Mouse (Mus musculus) midbrain, embryonic 10.5 days (tissue): Measurements from ENCODE around the gene Phlda2. TPM values are rescaled to one million over a fixed set of nuclear protein-coding genes. Genes with fewer than 3 reads are reported as not detected.
A peak's percentile ranks its signal among the peaks of the same experiment; 100 is the strongest.

Experiments
- DNase-seq: peaks from one replicate; pipeline ENCODE4 v3.0.0-alpha.2; 2017; ENCODE audit warnings: low spot score
- H3K27ac ChIP-seq: fragments of 300-500 bp; sonication (generic); replicated peaks from 2 replicates; pipeline ENCODE4 v1.5.1; 2016; ENCODE audit warnings: mild to moderate bottlenecking
- H3K27me3 ChIP-seq: fragments of 300-500 bp; sonication (generic); 2 replicates; pipeline ENCODE4 v1.6.1; 2016; ENCODE audit warnings: low read depth, mild to moderate bottlenecking; ENCODE audit not compliant: poor library complexity, severe bottlenecking
- H3K36me3 ChIP-seq: fragments of 300-500 bp; sonication (generic); 2 replicates; pipeline ENCODE4 v1.6.1; 2016; ENCODE audit warnings: mild to moderate bottlenecking, moderate library complexity
- H3K4me1 ChIP-seq: fragments of 300-500 bp; sonication (generic); 2 replicates; pipeline ENCODE4 v1.6.1; 2016
- H3K4me3 ChIP-seq: fragments of 300-500 bp; sonication (generic); 2 replicates; pipeline ENCODE4 v1.5.1; 2016; ENCODE audit warnings: mild to moderate bottlenecking, moderate library complexity
- H3K9me3 ChIP-seq: fragments of 300-500 bp; sonication (generic); replicated peaks from 2 replicates; pipeline ENCODE4 v1.6.1; 2016; ENCODE audit warnings: mild to moderate bottlenecking
- WGBS: fragments of 180-500 bp; shearing (Covaris S2); methylation state at CpG from one replicate; pipeline ENCODE4 v1.1.7; 2016; 5-methylcytosine and 5-hydroxymethylcytosine counted together
- polyA plus RNA-seq: library from polyadenylated mRNA; unstranded; fragments of >200 nt; fragmentation: Nextera tagmentation; extraction: Ambion mirVana; gene quantifications from 2 replicates; pipeline ENCODE4 v1.2.1, GENCODE M21; 2016

The Phlda2 gene
- polyA plus RNA-seq, 1 experiment from 2014 or later, result 0.96 TPM

DNA sequence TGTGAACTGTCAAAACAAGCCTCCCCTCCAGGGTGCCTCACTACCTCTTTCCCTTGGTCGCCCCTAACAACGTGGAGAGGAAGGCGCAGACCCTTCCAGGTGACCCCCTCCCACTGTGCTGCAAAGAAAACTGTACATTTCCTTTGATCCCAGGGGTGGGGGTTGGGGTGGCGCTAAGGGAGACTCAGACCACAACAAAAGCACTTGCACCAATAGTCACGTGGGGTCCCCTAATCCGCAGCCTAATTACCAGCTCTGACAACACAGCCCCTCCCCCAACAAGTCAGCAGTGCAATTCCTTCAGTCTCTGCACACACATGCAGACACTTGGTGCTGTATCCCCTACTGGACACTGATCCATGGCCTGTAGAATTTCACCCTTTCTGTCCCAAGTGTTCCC lies 35.2 kb downstream of the Phlda2 start:
- Histone ChIP-seq H3K36me3 (no peaks in the 10 kb centered on the region), H3K4me3 (peak overlapping the region; percentile 18; the same call in 1 of the 2 replicates), H3K27ac (peak overlapping the region; percentile 76), H3K9me3 (peaks cover 14% of the 10 kb centered on the region), H3K27me3 (peaks cover 58% of the 10 kb centered on the region), H3K4me1 (peaks cover 60% of the 10 kb centered on the region)
- 4% methylated on average over 6 of the region's 6 CpGs for WGBS
- peak; percentile 61 for DNase-seq

DNA sequence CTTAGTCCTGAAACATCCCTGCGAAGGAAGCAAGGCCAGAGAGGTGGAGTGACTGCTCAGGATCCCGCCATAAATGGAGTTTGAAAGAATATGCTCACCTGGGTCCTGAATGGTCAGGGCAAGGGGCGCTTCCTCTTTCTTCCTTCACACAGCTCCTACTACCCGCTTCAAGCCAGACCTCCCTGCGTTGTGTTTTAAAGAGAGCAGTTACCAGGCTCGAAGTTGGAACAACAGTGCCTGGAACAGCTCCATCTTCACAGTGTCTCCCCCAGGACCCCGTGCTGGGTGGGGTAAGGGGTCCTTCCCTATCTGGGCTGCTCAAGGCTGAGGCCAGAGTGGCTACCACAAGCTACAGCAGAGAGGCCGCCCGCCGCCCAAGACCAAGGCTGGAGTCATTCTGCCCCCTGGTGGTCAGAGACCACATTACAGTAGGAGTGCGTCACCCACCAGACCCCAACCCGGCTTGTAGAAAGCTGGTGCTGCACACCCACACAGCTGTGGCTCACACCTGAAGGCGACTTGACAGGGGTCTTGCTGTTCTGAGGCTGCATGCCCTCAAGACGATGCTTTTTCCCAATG lies 36.8 kb downstream of the Phlda2 start:
- H3K4me3 ChIP-seq, result no peak overlapping the region
- 30% methylated on average over 14 of the region's 14 CpGs for WGBS
- peaks cover 29% of the 10 kb centered on the region for H3K9me3 ChIP-seq
- H3K27ac ChIP-seq, result peak overlapping the region; percentile 53
- H3K27me3 ChIP-seq, result peaks cover 66% of the 10 kb centered on the region
- H3K36me3 ChIP-seq, result no peaks in the 10 kb centered on the region
- DNase-seq, result peak; percentile 85
- peaks cover 75% of the 10 kb centered on the region for H3K4me1 ChIP-seq

GRCm38 (mm10) chr7:143464811-143465560 lies 38.0 kb downstream of the Phlda2 start:
- 23% methylated on average over 56 of the region's 56 CpGs for WGBS
- Histone ChIP-seq H3K4me1 (peaks cover 82% of the 10 kb centered on the region), H3K9me3 (peaks cover 41% of the 10 kb centered on the region), H3K36me3 (no peaks in the 10 kb centered on the region), H3K27ac (peak overlapping the region; percentile 76), H3K4me3 (peak overlapping the region; percentile 41), H3K27me3 (peaks cover 69% of the 10 kb centered on the region)
- DNase-seq, result peak; percentile 63

- peak; percentile 84 for DNase-seq
- H3K27ac ChIP-seq, result peak overlapping the region; percentile 76; the same call in 1 of the 2 replicates
- peaks cover 75% of the 10 kb centered on the region for H3K27me3 ChIP-seq
- H3K9me3 ChIP-seq, result peaks cover 51% of the 10 kb centered on the region
- H3K4me3 ChIP-seq, result no peak overlapping the region
- 42% methylated on average over 11 of the region's 11 CpGs for WGBS
- 0 out of 2 replicates have a peak, but pooled peaks cover 4% of the 10 kb centered on the region for H3K36me3 ChIP-seq
- H3K4me1 ChIP-seq, result peaks cover 83% of the 10 kb centered on the region
These were observed 39.0 kb downstream of the Phlda2 start for GRCm38 (mm10) chr7:143463865-143464415.

DNA sequence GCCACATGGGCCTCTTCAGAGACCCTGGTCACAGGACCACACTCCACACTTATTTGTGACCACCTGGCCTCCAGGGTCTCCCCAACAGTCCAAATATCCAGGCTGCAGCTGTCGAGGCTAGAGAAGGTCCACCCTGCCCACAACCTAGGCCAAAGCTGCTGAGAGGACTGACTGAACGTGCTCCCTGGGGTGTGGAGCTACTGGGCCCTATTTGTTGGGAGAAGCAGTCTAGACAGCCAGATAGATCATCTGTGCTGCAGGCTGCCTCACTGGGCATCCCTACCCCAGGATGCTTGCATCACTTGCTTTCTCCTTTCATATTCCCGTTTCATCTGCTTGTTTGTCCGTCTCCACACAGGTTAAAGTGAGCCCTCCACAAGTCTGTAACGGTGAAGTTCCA lies 40.4 kb downstream of the Phlda2 start:
- Histone ChIP-seq H3K4me3 (no peak overlapping the region), H3K9me3 (peaks cover 55% of the 10 kb centered on the region), H3K27me3 (peaks cover 76% of the 10 kb centered on the region), H3K4me1 (peaks cover 75% of the 10 kb centered on the region), H3K36me3 (peaks cover 10% of the 10 kb centered on the region), H3K27ac (peak overlapping the region; percentile 78)
- WGBS, result 86% methylated on average over 5 of the region's 5 CpGs
- DNase-seq, result no peak

GRCm38 (mm10) chr7:143461920-143462319 lies 41.0 kb downstream of the Phlda2 start:
- peak overlapping the region; percentile 78 for H3K27ac ChIP-seq
- WGBS, result 36% methylated on average over 11 of the region's 11 CpGs
- H3K27me3 ChIP-seq, result peaks cover 77% of the 10 kb centered on the region
- peak overlapping the region; percentile 59; the same call in 1 of the 2 replicates for H3K4me3 ChIP-seq
- DNase-seq, result no peak
- H3K36me3 ChIP-seq, result peaks cover 10% of the 10 kb centered on the region
- H3K9me3 ChIP-seq, result peaks cover 55% of the 10 kb centered on the region
- H3K4me1 ChIP-seq, result peaks cover 69% of the 10 kb centered on the region

DNA sequence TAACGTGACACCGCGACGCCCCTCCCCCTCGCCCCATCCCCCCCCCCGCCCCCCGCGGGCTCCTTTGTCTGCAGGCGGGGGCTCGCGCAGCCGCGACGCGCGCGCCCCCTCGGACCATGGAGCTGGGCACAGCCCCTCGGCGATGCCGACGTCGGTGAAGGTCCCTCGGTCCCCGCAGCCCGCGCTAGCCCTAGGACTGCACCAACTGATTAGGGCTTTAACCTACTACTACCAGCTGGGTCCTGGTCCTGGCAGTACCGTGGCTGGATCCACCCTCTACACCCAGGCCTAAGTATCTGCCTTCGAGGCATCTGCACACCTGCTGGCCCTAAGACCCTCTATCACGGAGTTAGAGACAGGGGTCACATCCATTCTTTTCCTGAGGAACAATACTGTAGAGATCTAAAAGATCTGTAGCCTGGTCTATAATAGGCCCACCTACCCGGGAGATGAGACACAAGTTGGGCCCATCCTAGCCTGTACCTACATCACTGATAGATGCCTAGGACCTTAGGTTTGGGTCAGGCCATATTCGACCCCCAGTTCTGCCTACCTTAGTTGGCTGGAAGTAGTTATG lies 41.6 kb downstream of the Phlda2 start:
- Histone ChIP-seq H3K36me3 (peaks cover 10% of the 10 kb centered on the region), H3K4me3 (peak overlapping the region; percentile 59), H3K4me1 (peaks cover 64% of the 10 kb centered on the region), H3K27me3 (peaks cover 74% of the 10 kb centered on the region), H3K9me3 (peaks cover 55% of the 10 kb centered on the region), H3K27ac (peak overlapping the region; percentile 78)
- WGBS, result 39% methylated on average over 30 of the region's 32 CpGs
- DNase-seq, result no peak

DNA sequence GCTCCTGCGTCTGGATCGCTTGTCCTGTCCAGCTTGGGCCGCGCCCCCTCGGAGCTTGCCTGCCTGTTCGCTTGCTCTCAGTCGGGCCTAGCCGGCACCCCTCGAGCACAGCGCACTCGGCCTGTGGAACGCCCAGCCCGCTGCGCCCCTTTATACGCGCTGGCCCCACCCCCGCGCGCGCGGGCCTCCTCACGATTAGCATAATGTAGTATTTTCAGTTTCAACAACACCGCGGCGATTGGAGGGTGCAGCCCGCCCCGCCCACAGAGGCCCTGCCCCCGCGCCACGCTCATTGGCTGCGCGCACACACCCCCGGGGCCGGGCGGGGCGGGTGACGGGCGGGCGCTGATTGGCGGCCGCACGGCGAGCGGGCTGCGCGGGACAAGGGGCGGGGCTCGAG lies 42.1 kb downstream of the Phlda2 start, which contains the start of gene Cdkn1c:
Cdkn1c (minus strand) TSS at position 177 of the 400 bp plus-strand sequence.
- Histone ChIP-seq H3K27ac (peak within 1 kb of the TSS; percentile 90), H3K4me1 (peaks cover 59% of the 10 kb centered on the region), H3K4me3 (peak within 1 kb of the TSS; percentile 59), H3K27me3 (peaks cover 75% of the 10 kb centered on the region), H3K9me3 (peaks cover 55% of the 10 kb centered on the region), H3K36me3 (peaks cover 10% of the 10 kb centered on the region)
- peak; percentile 92 for DNase-seq
- 42% methylated on average over 48 of the region's 48 CpGs for WGBS

DNA sequence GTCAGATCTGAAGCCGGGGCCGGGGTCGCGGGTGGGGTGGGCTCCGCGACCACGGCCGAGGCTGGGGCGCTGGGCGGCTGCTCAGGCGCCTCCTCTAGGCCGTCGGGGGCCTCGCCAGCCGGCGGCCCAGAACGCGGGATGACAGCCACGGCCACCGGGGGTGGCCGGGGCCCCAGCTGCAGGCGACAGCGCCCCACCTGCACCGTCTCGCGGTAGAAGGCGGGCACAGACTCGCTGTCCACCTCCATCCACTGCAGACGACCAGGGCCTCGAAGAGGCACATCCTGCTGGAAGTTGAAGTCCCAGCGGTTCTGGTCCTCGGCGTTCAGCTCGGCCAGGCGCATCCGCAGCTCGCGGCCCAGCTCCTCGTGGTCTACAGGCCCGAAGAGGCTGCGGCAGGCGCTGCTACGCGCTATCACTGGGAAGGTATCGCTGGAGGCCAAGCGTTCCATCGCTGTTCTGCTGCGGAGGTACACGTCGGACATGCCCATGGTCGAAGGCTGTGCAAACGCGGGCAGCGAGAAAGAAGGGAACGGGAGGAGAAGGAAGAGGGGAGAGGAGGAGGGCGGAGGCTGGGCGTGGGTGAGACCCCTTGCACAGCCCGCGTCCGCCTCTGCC lies 42.6 kb downstream of the Phlda2 start:
- DNase-seq, result peak; percentile 36
- Histone ChIP-seq H3K4me1 (peaks cover 56% of the 10 kb centered on the region), H3K27me3 (peaks cover 73% of the 10 kb centered on the region), H3K36me3 (peaks cover 10% of the 10 kb centered on the region), H3K4me3 (peak overlapping the region; percentile 59), H3K9me3 (peaks cover 55% of the 10 kb centered on the region), H3K27ac (peak overlapping the region; percentile 90)
- WGBS, result 34% methylated on average over 60 of the region's 60 CpGs

- WGBS, result 34% methylated on average over 100 of the region's 100 CpGs
These were observed 43.4 kb downstream of the Phlda2 start for GRCm38 (mm10) chr7:143459332-143460211.

DNA sequence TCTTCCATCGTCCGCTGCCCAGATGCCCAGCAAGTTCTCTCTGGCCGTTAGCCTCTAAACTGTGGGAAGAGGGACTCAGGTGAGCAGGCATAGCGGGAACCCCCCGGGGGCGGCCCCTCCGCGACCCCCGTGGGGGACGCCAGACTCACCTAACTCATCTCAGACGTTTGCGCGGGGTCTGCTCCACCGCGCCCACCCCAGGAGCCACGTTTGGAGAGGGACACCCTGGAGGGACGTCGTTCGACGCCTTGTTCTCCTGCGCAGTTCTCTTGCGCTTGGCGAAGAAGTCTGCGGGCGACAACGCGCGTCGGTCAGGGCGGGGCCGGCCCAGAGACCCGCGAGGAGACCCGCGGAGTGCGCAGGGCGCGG lies 44.0 kb downstream of the Phlda2 start:
- WGBS, result 18% methylated on average over 38 of the region's 38 CpGs
- Histone ChIP-seq H3K27ac (peak overlapping the region; percentile 90), H3K9me3 (peaks cover 43% of the 10 kb centered on the region), H3K4me1 (peaks cover 43% of the 10 kb centered on the region), H3K27me3 (peaks cover 61% of the 10 kb centered on the region), H3K36me3 (peaks cover 10% of the 10 kb centered on the region), H3K4me3 (peak overlapping the region; percentile 59)
- peak; percentile 46 for DNase-seq

More at GRCm38 (mm10) chr7:143459332-143460211, 43.4 kb downstream of the Phlda2 start:
- Histone ChIP-seq H3K9me3 (peaks cover 48% of the 10 kb centered on the region), H3K4me1 (peaks cover 49% of the 10 kb centered on the region), H3K4me3 (peak overlapping the region; percentile 59), H3K27ac (peak overlapping the region; percentile 90), H3K36me3 (peaks cover 10% of the 10 kb centered on the region), H3K27me3 (peaks cover 65% of the 10 kb centered on the region)
- DNase-seq, result peak; percentile 53
